Mouse (Mus musculus) CH12.LX (cell line): ENCODE measurements around the gene Zfp708. TPM values are rescaled to one million over a fixed set of nuclear protein-coding genes. Genes with fewer than 3 reads are reported as not detected.

Experiments
- DNase-seq: peaks from one replicate; pipeline ENCODE4 v3.0.0-alpha.2; 2013; ENCODE audit errors: extremely low read depth
- H3K27ac ChIP-seq: 2 replicates; pipeline ENCODE4 v1.5.1; 2012; ENCODE audit warnings: low read depth, mild to moderate bottlenecking, control low read depth, moderate library complexity; ENCODE audit not compliant: insufficient read depth
- H3K27me3 ChIP-seq: replicated peaks from 2 replicates; pipeline ENCODE3; 2012; ENCODE audit warnings: inconsistent platforms
- H3K36me3 ChIP-seq, 2 experiments: replicated peaks in 1 of 2; 2 replicates each; pipeline versions ENCODE3 to v1.6.1; 2012; ENCODE audit warnings: inconsistent platforms in 1 of 2, low read length in 1 of 2, mild to moderate bottlenecking in 1 of 2, mixed read lengths in 1 of 2, moderate library complexity in 1 of 2; ENCODE audit not compliant: control insufficient read depth in 1 of 2, insufficient read depth in 1 of 2
- H3K4me1 ChIP-seq, 2 experiments: 2 replicates each; pipeline ENCODE4 v1.6.1; 2012; ENCODE audit warnings: inconsistent platforms in 1 of 2, moderate library complexity in 1 of 2; ENCODE audit not compliant: insufficient read depth in 2 of 2, control insufficient read depth in 1 of 2
- H3K4me2 ChIP-seq: 2 replicates; pipeline ENCODE4 v1.6.1; 2012; ENCODE audit warnings: low read depth, mild to moderate bottlenecking, control low read depth; ENCODE audit not compliant: poor library complexity, insufficient read depth, severe bottlenecking
- H3K4me3 ChIP-seq, 3 experiments: fragments of 150-350 bp in 1 of 3; sonication (generic) in 1 of 3; replicated peaks in 1 of 3; 2 replicates each; pipeline versions ENCODE3 to v1.5.1; 2011 to 2012; ENCODE audit warnings: low read depth in 2 of 3, low read length in 2 of 3, mild to moderate bottlenecking in 2 of 3, moderate library complexity in 2 of 3, control low read depth in 1 of 3, improper control_type of control experiment in 1 of 3, inconsistent platforms in 1 of 3, mixed read lengths in 1 of 3; ENCODE audit not compliant: poor library complexity in 1 of 3
- H3K79me2 ChIP-seq: replicated peaks from 2 replicates; pipeline ENCODE4 v1.6.1; 2012; ENCODE audit warnings: mild to moderate bottlenecking, moderate library complexity; ENCODE audit not compliant: control insufficient read depth, poor library complexity, insufficient read depth, severe bottlenecking; ENCODE audit errors: extremely low read depth
- H3K9ac ChIP-seq: 2 replicates; pipeline ENCODE4 v1.6.1; 2012; ENCODE audit warnings: low read depth, mild to moderate bottlenecking, control low read depth, moderate library complexity; ENCODE audit not compliant: insufficient read depth
- H3K9me3 ChIP-seq: replicated peaks from 2 replicates; pipeline ENCODE3; 2012; ENCODE audit warnings: low read length, inconsistent platforms, mixed read lengths
- BHLHE40 ChIP-seq: IDR thresholded peaks from 2 replicates; pipeline ENCODE4 v1.6.1; 2011; ENCODE audit warnings: mild to moderate bottlenecking, low read depth, low read length, improper control_type of control experiment
- CHD1 ChIP-seq: IDR thresholded peaks from 2 replicates; pipeline ENCODE4 v1.6.1; 2012; ENCODE audit warnings: low read depth, low read length, improper control_type of control experiment, inconsistent platforms
- E2F4 ChIP-seq: IDR thresholded peaks from 2 replicates; pipeline ENCODE4 v1.6.1; 2011; ENCODE audit warnings: low read depth, low read length, improper control_type of control experiment; ENCODE audit not compliant: insufficient replicate concordance
- ELF1 ChIP-seq: IDR thresholded peaks from 2 replicates; pipeline ENCODE4 v1.6.1; 2014; ENCODE audit warnings: low read depth, mild to moderate bottlenecking, inconsistent platforms, low read length, improper control_type of control experiment
- GABPA ChIP-seq: IDR thresholded peaks from 2 replicates; pipeline ENCODE4 v1.6.1; 2012; ENCODE audit warnings: low read depth, low read length, improper control_type of control experiment, inconsistent platforms; ENCODE audit not compliant: insufficient replicate concordance
- HCFC1 ChIP-seq: IDR thresholded peaks from 2 replicates; pipeline ENCODE4 v1.6.1; 2012; ENCODE audit warnings: low read depth, mild to moderate bottlenecking, inconsistent platforms, low read length, improper control_type of control experiment
- IRF4 ChIP-seq: IDR thresholded peaks from 2 replicates; pipeline ENCODE4 v1.6.1; 2014; ENCODE audit warnings: low read depth, mild to moderate bottlenecking, inconsistent platforms, low read length, improper control_type of control experiment
- JUND ChIP-seq: conservative IDR thresholded peaks from 2 replicates; pipeline ENCODE4 v1.6.1; 2011; ENCODE audit warnings: low read depth, low read length, improper control_type of control experiment
- KAT2A ChIP-seq: IDR thresholded peaks from 2 replicates; pipeline ENCODE4 v1.6.1; 2012; ENCODE audit warnings: low read length, improper control_type of control experiment, inconsistent platforms; ENCODE audit not compliant: insufficient replicate concordance
- MAZ ChIP-seq: IDR thresholded peaks from 2 replicates; pipeline ENCODE4 v1.6.1; 2012; ENCODE audit warnings: low read depth, mild to moderate bottlenecking, inconsistent platforms, low read length, improper control_type of control experiment, moderate library complexity
- MEF2A ChIP-seq: IDR thresholded peaks from 2 replicates; pipeline ENCODE4 v1.6.1; 2014; ENCODE audit warnings: low read depth, mild to moderate bottlenecking, inconsistent platforms, low read length, improper control_type of control experiment, borderline replicate concordance
- MXI1 ChIP-seq: IDR thresholded peaks from 2 replicates; pipeline ENCODE4 v1.6.1; 2011; ENCODE audit warnings: mild to moderate bottlenecking, low read depth, low read length, improper control_type of control experiment
- POLR2AphosphoS2 ChIP-seq: IDR thresholded peaks from 2 replicates; pipeline ENCODE4 v1.6.1; 2011; ENCODE audit warnings: low read depth, low read length, improper control_type of control experiment
- RAD21 ChIP-seq: IDR thresholded peaks from 2 replicates; pipeline ENCODE4 v1.6.1; 2011; ENCODE audit warnings: low read depth, mild to moderate bottlenecking, low read length, improper control_type of control experiment, moderate library complexity
- RCOR1 ChIP-seq: conservative IDR thresholded peaks from 2 replicates; pipeline ENCODE4 v1.6.1; 2012; ENCODE audit warnings: low read depth, mild to moderate bottlenecking, inconsistent platforms, low read length, improper control_type of control experiment
- TCF12 ChIP-seq: IDR thresholded peaks from 2 replicates; pipeline ENCODE4 v1.6.1; 2014; ENCODE audit warnings: low read depth, mild to moderate bottlenecking, inconsistent platforms, low read length, improper control_type of control experiment
- ZC3H11A ChIP-seq: IDR thresholded peaks from 2 replicates; pipeline ENCODE4 v1.6.1; 2012; ENCODE audit warnings: low read depth, mild to moderate bottlenecking, inconsistent platforms, low read length, improper control_type of control experiment
- dilution Hi-C: fragments of 300-500 bp; cut with MboI; formaldehyde crosslinking; loops from 2 replicates; pipeline ENCODE4 v1.14.3; 2020; ENCODE audit warnings: low sequenced_read_pairs; ENCODE audit not compliant: extremely low pct_unique_long_range_greater_than_20kb, extremely low pct_ligation_motif_present
- in situ Hi-C: fragments of 300-500 bp; cut with MboI; formaldehyde crosslinking; loops from 3 replicates; pipeline ENCODE4 v1.14.3; 2019; ENCODE audit warnings: low sequenced_read_pairs, low pct_ligation_motif_present, low pct_unique_long_range_greater_than_20kb, mixed read lengths
- polyA plus RNA-seq: library from polyadenylated mRNA; unstranded; fragments of >175 nt; gene quantifications from 2 replicates; pipeline ENCODE4 v1.2.1, GENCODE M21; 2012; ENCODE audit warnings: low read depth; ENCODE audit not compliant: insufficient read length
- total RNA-seq, 2 experiments: library from RNA; depleted of rRNA; stranded (reverse); fragments of 300-350 nt in 1 of 2; fragments of >200 nt in 1 of 2; gene quantifications; 2 replicates each; pipeline ENCODE4 v1.2.3; 2012 to 2014

Gene Zfp708
- total and polyA plus RNA-seq, 3 experiments = 0.81 to 4.2 (median 1.1) TPM

- TF ChIP-seq POLR2AphosphoS2 (peak; percentile 44; the same call in 1 of the 2 replicates), MAZ (no peak), MEF2A (peak; percentile 67; the same call in 1 of the 2 replicates), RCOR1 (no peak), ZC3H11A (no peak), ELF1 (peak; percentile 97), BHLHE40 (no peak), HCFC1 (peak; percentile 96), CHD1 (no peak), TCF12 (peak; percentile 53; the same call in 1 of the 2 replicates), GABPA (peak; percentile 24; the same call in 1 of the 2 replicates), E2F4 (no peak), JUND (no peak), RAD21 (no peak), MXI1 (peak; percentile 57; the same call in 1 of the 2 replicates), KAT2A (peak; percentile 83; the same call in 1 of the 2 replicates), IRF4 (peak; percentile 57; the same call in 1 of the 2 replicates)
Observed at GRCm38 (mm10) chr13:67060786-67061358, 36.9 kb downstream of the Zfp708 start, which contains the start of gene Zfp712 (continued).

DNA sequence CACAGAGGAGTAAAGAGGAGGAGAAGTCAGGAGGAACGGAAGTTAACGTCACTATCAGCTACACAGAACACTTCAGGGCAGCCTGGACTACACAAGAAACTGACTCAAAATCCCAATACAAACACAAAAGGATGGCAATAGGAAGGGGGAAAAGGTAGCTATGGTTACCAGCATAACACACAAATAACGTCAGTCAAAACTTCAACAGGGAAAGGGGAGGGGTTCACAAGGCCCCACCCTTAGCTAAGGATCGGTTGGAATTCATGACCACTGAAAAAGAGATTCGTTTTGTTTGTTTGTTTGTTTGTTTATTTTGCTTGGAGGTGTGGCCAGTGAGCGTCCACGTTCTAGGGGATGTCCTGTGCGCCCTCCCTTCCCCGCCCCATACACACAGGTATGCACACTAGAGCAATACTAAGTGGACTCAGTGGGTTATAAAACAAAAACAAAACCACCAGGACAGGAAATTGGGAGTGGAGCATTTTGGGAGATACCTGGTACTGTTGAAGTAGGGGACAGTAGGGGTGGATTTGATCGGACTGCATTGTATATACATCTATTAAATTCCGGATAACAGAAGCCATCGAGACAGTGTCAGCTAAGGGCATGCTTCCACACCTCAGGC, 37.5 kb downstream of the Zfp708 start:
- H3K4me1 ChIP-seq = peaks cover 3 to 8% of the 10 kb centered on the region in 2 experiments; a peak in 3 of 4 replicates
- peak overlapping the region; percentile 54; the same call in 1 of the 2 replicates for H3K27ac ChIP-seq
- H3K79me2 ChIP-seq = no peaks in the 10 kb centered on the region
- no peaks in the 10 kb centered on the region for H3K27me3 ChIP-seq
- in situ Hi-C loops = no loop called here
- dilution Hi-C loops = no loop called here
- DNase-seq = peak; percentile 18
- TF ChIP-seq GABPA = no peak
- no peak for TF ChIP-seq MEF2A
- H3K9me3 ChIP-seq = no peaks in the 10 kb centered on the region
- peak overlapping the region; percentile 83 to 96 (median 93) for H3K4me3 ChIP-seq
- peak overlapping the region; percentile 92 for H3K4me2 ChIP-seq
- peaks cover 0 to under 1% of the 10 kb centered on the region in 2 experiments for H3K36me3 ChIP-seq
- peak overlapping the region; percentile 45 for H3K9ac ChIP-seq

Other genes starting within 250 kb of the Zfp708 start
- gene Gm10767, start 193.1 kb downstream of the Zfp708 start, total RNA-seq (2012; rRNA removed) = 0.67 and 0.68 TPM in 2 replicates
- gene Gm10767, start 193.1 kb downstream of the Zfp708 start, total RNA-seq (2014; rRNA removed) = 2.7 TPM in 2 replicates
- 1.4 and 1.6 TPM in 2 replicates for gene Gm10767, start 193.1 kb downstream of the Zfp708 start, polyA plus RNA-seq
- gene Zfp712, start 36.8 kb downstream of the Zfp708 start, total RNA-seq (2012; rRNA removed) = 1.2 TPM in 2 replicates
- 1.3 and 1.4 TPM in 2 replicates for gene Zfp712, start 36.8 kb downstream of the Zfp708 start, total RNA-seq (2014; rRNA removed)
- 0.61 and 0.71 TPM in 2 replicates for gene Zfp712, start 36.8 kb downstream of the Zfp708 start, polyA plus RNA-seq
- gene Gm28557, start 10.6 kb upstream of the Zfp708 start, total RNA-seq (2012; rRNA removed) = 3.4 and 4.2 TPM in 2 replicates
- 2.9 and 4.5 TPM in 2 replicates for gene Gm28557, start 10.6 kb upstream of the Zfp708 start, total RNA-seq (2014; rRNA removed)
- gene Gm28557, start 10.6 kb upstream of the Zfp708 start, polyA plus RNA-seq = 1.6 TPM in 2 replicates
- 0.55 TPM in 2 replicates for gene Rslcan18, start 18.3 kb upstream of the Zfp708 start, total RNA-seq (2012; rRNA removed)
- 0.18 and 0.81 TPM in 2 replicates for gene Rslcan18, start 18.3 kb upstream of the Zfp708 start, total RNA-seq (2014; rRNA removed)
- 0.20 and 0.57 TPM in 2 replicates for gene Rslcan18, start 18.3 kb upstream of the Zfp708 start, polyA plus RNA-seq
- gene Zfp759, start 23.7 kb upstream of the Zfp708 start, total RNA-seq (2012; rRNA removed) = 2.1 and 2.2 TPM in 2 replicates
- gene Zfp759, start 23.7 kb upstream of the Zfp708 start, total RNA-seq (2014; rRNA removed) = 6.1 and 7.1 TPM in 2 replicates
- 2.6 and 2.7 TPM in 2 replicates for gene Zfp759, start 23.7 kb upstream of the Zfp708 start, polyA plus RNA-seq
- 7.4 and 8.6 TPM in 2 replicates for gene Rsl1, start 75.2 kb upstream of the Zfp708 start, total RNA-seq (2012; rRNA removed)
- gene Rsl1, start 75.2 kb upstream of the Zfp708 start, total RNA-seq (2014; rRNA removed) = 16.0 and 18.8 TPM in 2 replicates
- 9.8 and 10.7 TPM in 2 replicates for gene Rsl1, start 75.2 kb upstream of the Zfp708 start, polyA plus RNA-seq
- 1.6 and 2.3 TPM in 2 replicates for gene Zfp455, start 96.5 kb upstream of the Zfp708 start, total RNA-seq (2012; rRNA removed)
- gene Zfp455, start 96.5 kb upstream of the Zfp708 start, total RNA-seq (2014; rRNA removed) = 5.6 and 5.7 TPM in 2 replicates
- gene Zfp455, start 96.5 kb upstream of the Zfp708 start, polyA plus RNA-seq = 2.3 and 3.3 TPM in 2 replicates
- 1.6 and 2.3 TPM in 2 replicates for gene Zfp458, start 180.5 kb upstream of the Zfp708 start, total RNA-seq (2012; rRNA removed)
- 3.2 and 3.3 TPM in 2 replicates for gene Zfp458, start 180.5 kb upstream of the Zfp708 start, total RNA-seq (2014; rRNA removed)
- 1.6 and 2.4 TPM in 2 replicates for gene Zfp458, start 180.5 kb upstream of the Zfp708 start, polyA plus RNA-seq
- gene Zfp457, start 208.5 kb upstream of the Zfp708 start, total RNA-seq (2012; rRNA removed) = 0.97 and 0.98 TPM in 2 replicates
- gene Zfp457, start 208.5 kb upstream of the Zfp708 start, total RNA-seq (2014; rRNA removed) = 0.66 TPM in 1 of 2 replicates, not detected in the other
- 0.40 and 0.57 TPM in 2 replicates for gene Zfp457, start 208.5 kb upstream of the Zfp708 start, polyA plus RNA-seq
- 4.6 and 5.4 TPM in 2 replicates for gene Zfp595, start 234.6 kb upstream of the Zfp708 start, total RNA-seq (2012; rRNA removed)
- 10.1 and 13.7 TPM in 2 replicates for gene Zfp595, start 234.6 kb upstream of the Zfp708 start, total RNA-seq (2014; rRNA removed)
- 5.4 and 6.4 TPM in 2 replicates for gene Zfp595, start 234.6 kb upstream of the Zfp708 start, polyA plus RNA-seq